Mouse (Mus musculus) urinary bladder, postnatal 4 days (tissue): Measurements from ENCODE around the gene Mthfd1l.

Source experiments
- DNase-seq, 2 experiments: peaks; one replicate each; pipeline ENCODE4 v3.0.0; 2021 to 2022; ENCODE audit warnings: low spot score in 2 of 2

Gene Mthfd1l

GRCm38 (mm10) chr10:3972981-3973588, at the start of gene Mthfd1l:
TSS of gene Mthfd1l (plus strand) at chr10:3973118.
- DNase-seq: peak; percentile 81 to 86

GRCm38 (mm10) chr10:3928008-3928545, 44.8 kb upstream of the Mthfd1l start:
- DNase-seq: no peak

- no peak for DNase-seq
Observed at GRCm38 (mm10) chr10:3931831-3932230, 41.1 kb upstream of the Mthfd1l start.

GRCm38 (mm10) chr10:3933311-3933940, 39.5 kb upstream of the Mthfd1l start:
- DNase-seq: no peak

GRCm38 (mm10) chr10:3936864-3937263, 36.1 kb upstream of the Mthfd1l start:
- DNase-seq: no peak

GRCm38 (mm10) chr10:3939895-3940595, 32.9 kb upstream of the Mthfd1l start:
- DNase-seq: no peak

- DNase-seq: no peak
Observed at GRCm38 (mm10) chr10:3940596-3940975, 32.3 kb upstream of the Mthfd1l start.

- peak in 1 of 2 experiments; percentile 54 for DNase-seq
Observed at GRCm38 (mm10) chr10:3941054-3941757, 31.7 kb upstream of the Mthfd1l start.

GRCm38 (mm10) chr10:3942289-3942688, 30.6 kb upstream of the Mthfd1l start:
- DNase-seq: no peak

- peak; percentile 31 to 74 for DNase-seq
Observed at GRCm38 (mm10) chr10:3943492-3944395, 29.2 kb upstream of the Mthfd1l start.

GRCm38 (mm10) chr10:3946871-3947270, 26.0 kb upstream of the Mthfd1l start:
- no peak for DNase-seq

- DNase-seq: no peak
Observed at GRCm38 (mm10) chr10:3947346-3947745, 25.6 kb upstream of the Mthfd1l start.

GRCm38 (mm10) chr10:3949306-3949705, 23.6 kb upstream of the Mthfd1l start:
- no peak for DNase-seq

GRCm38 (mm10) chr10:3956471-3956870, 16.4 kb upstream of the Mthfd1l start:
- DNase-seq: no peak

GRCm38 (mm10) chr10:3958591-3958990, 14.3 kb upstream of the Mthfd1l start:
- DNase-seq: no peak

GRCm38 (mm10) chr10:3969026-3969425, 3.9 kb upstream of the Mthfd1l start:
- DNase-seq: no peak

- no peak for DNase-seq
Observed at GRCm38 (mm10) chr10:3972237-3972636, 681 bp upstream of the Mthfd1l start.

GRCm38 (mm10) chr10:3973589-3974070, 712 bp downstream of the Mthfd1l start:
- DNase-seq: peak; percentile 87 to 90

GRCm38 (mm10) chr10:3974380-3974779, 1.5 kb downstream of the Mthfd1l start:
- DNase-seq: no peak

GRCm38 (mm10) chr10:3975898-3976622, 3.1 kb downstream of the Mthfd1l start:
- DNase-seq: no peak
